Mouse (Mus musculus): ENCODE measurements at regions not wholly inside any gene's neighbourhood (a gene's known extent, or its start where the extent isn't known, plus 50 kb on each side); places are given as distances from the start of the nearest gene placed in this dataset.

- no peaks in the 10 kb centered on the region for H3K9me3 ChIP-seq
- no peak overlapping the region for H3K27ac ChIP-seq
- no peak overlapping the region for H3K4me2 ChIP-seq
- H3K27me3 ChIP-seq: no peaks in the 10 kb centered on the region
- H3K9ac ChIP-seq: no peak overlapping the region
- no peaks in the 10 kb centered on the region for H3K36me3 ChIP-seq
- ATAC-seq (ENCODE audit: insufficient number of reproducible peaks, low FRiP score, low TSS enrichment, low read depth): no peak
- no peak overlapping the region for H3K4me3 ChIP-seq
- H3K4me1 ChIP-seq: peaks cover 8% of the 10 kb centered on the region
- 38% methylated on average over 6 of the region's 6 CpGs for WGBS
Measured at GRCm38 (mm10) chr2:63852287-63852686, 245.6 kb downstream of the Fign start.

- no peak overlapping the region for H3K4me2 ChIP-seq
- 0 out of 2 replicates have a peak, but pooled peaks cover 3% of the 10 kb centered on the region for H3K4me1 ChIP-seq
- H3K4me3 ChIP-seq: no peak overlapping the region
- 64% methylated on average over 5 of the region's 5 CpGs for WGBS
- H3K27me3 ChIP-seq: no peaks in the 10 kb centered on the region
- H3K9ac ChIP-seq: no peak overlapping the region
- no peak overlapping the region for H3K27ac ChIP-seq
- H3K9me3 ChIP-seq: no peaks in the 10 kb centered on the region
- H3K36me3 ChIP-seq: no peaks in the 10 kb centered on the region
- no peak for ATAC-seq (ENCODE audit: insufficient number of reproducible peaks, low FRiP score, low TSS enrichment, low read depth)
Measured at GRCm38 (mm10) chr2:63850033-63850432, 247.8 kb downstream of the Fign start.

DNA sequence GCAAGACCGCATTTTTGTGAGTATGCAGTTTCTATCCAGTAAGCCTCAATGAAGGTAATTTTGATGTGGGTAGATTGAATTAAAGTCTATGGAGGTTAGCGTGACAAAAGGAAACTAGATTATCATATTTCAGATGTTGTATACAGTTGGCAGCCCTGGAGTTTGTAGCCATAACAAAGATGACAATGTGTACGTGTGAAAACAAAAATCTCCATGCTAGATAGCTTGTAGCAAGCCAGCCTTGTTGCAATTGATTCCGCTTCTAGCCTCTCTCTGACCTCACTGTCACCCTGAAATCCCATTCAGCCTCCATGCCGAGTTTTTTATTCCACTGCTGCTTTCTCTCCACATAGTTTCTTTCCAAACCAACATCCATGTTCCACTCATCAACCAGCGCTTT, 248.4 kb downstream of the Fign start:
- no peak overlapping the region for H3K9ac ChIP-seq
- no peaks in the 10 kb centered on the region for H3K36me3 ChIP-seq
- 0 out of 2 replicates have a peak, but pooled peaks cover 3% of the 10 kb centered on the region for H3K4me1 ChIP-seq
- no peak overlapping the region for H3K4me2 ChIP-seq
- H3K27me3 ChIP-seq: no peaks in the 10 kb centered on the region
- H3K27ac ChIP-seq: no peak overlapping the region
- 82% methylated on average over 6 of the region's 6 CpGs for WGBS
- ATAC-seq (ENCODE audit: insufficient number of reproducible peaks, low FRiP score, low TSS enrichment, low read depth): no peak
- H3K4me3 ChIP-seq: no peak overlapping the region
- no peaks in the 10 kb centered on the region for H3K9me3 ChIP-seq

GRCm38 (mm10) chr2:63832041-63832714, 265.7 kb downstream of the Fign start:
- H3K4me2 ChIP-seq: no peak overlapping the region
- H3K9ac ChIP-seq: no peak overlapping the region
- 65% methylated on average over 4 of the region's 4 CpGs for WGBS
- H3K4me1 ChIP-seq: peaks cover 8% of the 10 kb centered on the region; the same call in 1 of the 2 replicates
- no peak overlapping the region for H3K4me3 ChIP-seq
- H3K27ac ChIP-seq: no peak overlapping the region
- H3K27me3 ChIP-seq: no peaks in the 10 kb centered on the region
- ATAC-seq (ENCODE audit: insufficient number of reproducible peaks, low FRiP score, low TSS enrichment, low read depth): peak; percentile 63; the same call in 1 of the 2 replicates
- no peaks in the 10 kb centered on the region for H3K9me3 ChIP-seq
- no peaks in the 10 kb centered on the region for H3K36me3 ChIP-seq

- H3K27ac ChIP-seq: no peak overlapping the region
- ATAC-seq (ENCODE audit: insufficient number of reproducible peaks, low FRiP score, low TSS enrichment, low read depth): 0 out of 2 replicates have a peak, but pooled peaks have one; percentile 30
- no peaks in the 10 kb centered on the region for H3K27me3 ChIP-seq
- no peak overlapping the region for H3K4me2 ChIP-seq
- WGBS: 41% methylated on average over 5 of the region's 5 CpGs
- H3K4me1 ChIP-seq: peaks cover 8% of the 10 kb centered on the region; the same call in 1 of the 2 replicates
- H3K9ac ChIP-seq: no peak overlapping the region
- no peaks in the 10 kb centered on the region for H3K9me3 ChIP-seq
- H3K4me3 ChIP-seq: no peak overlapping the region
- H3K36me3 ChIP-seq: no peaks in the 10 kb centered on the region
Measured at GRCm38 (mm10) chr2:63830431-63830830, 267.4 kb downstream of the Fign start.

DNA sequence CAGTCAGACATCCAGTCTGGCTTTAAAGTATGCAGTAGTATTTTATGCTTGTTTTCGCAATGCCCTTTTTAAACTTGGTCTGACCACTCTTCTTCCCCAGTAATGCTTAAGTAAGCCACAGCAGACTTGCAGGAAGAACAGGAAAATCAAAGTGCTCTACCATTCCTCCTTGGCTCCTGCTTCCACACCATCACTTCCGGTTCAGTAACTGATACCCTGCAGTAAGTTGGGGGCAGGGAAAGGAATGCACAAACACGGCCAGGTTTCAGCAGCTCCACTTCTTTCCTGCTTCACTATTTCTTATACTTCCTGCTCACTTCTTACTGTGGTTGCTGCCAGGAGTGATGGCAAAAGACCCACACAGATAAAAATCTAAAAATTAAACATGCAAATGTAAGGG, 269.2 kb downstream of the Fign start:
- Histone ChIP-seq H3K4me2 (no peak overlapping the region), H3K36me3 (no peaks in the 10 kb centered on the region), H3K27ac (no peak overlapping the region; the same call in 1 of the 2 replicates), H3K4me1 (peaks cover 8% of the 10 kb centered on the region; the same call in 1 of the 2 replicates), H3K9ac (no peak overlapping the region), H3K27me3 (no peaks in the 10 kb centered on the region), H3K4me3 (no peak overlapping the region), H3K9me3 (no peaks in the 10 kb centered on the region)
- no peak for ATAC-seq (ENCODE audit: insufficient number of reproducible peaks, low FRiP score, low TSS enrichment, low read depth)
- 33% methylated on average over 3 of the region's 3 CpGs for WGBS

DNA sequence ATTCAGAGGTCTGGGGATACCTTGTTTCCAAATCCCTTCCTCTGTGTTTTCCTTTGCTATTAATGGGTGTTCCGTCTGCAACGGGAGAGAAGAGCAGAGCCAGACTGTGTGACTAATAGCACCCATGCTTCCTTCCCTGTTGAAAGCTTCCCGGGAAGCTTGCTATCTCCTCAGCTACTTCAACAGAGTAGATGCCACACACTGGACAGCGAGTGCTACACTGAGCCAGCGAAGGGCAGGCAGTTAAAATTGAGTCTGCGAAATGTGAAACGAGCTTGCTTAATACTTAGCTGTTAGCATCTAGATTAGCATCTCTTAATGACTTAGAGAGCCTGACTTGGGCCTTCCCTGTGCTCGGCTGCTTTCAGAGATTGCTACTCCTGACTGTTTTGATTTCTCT, 278.4 kb downstream of the Fign start:
- Histone ChIP-seq H3K36me3 (no peaks in the 10 kb centered on the region), H3K27me3 (no peaks in the 10 kb centered on the region), H3K4me3 (no peak overlapping the region), H3K9ac (no peak overlapping the region), H3K9me3 (no peaks in the 10 kb centered on the region), H3K4me1 (no peaks in the 10 kb centered on the region), H3K27ac (no peak overlapping the region), H3K4me2 (no peak overlapping the region)
- WGBS: 12% methylated on average over 8 of the region's 8 CpGs
- no peak for ATAC-seq (ENCODE audit: insufficient number of reproducible peaks, low FRiP score, low TSS enrichment, low read depth)

Data from limb, embryonic 15.5 days (tissue).